Mouse (Mus musculus): ENCODE measurements around the gene Ifng.
"Not testable (repeated sequence)": the region's sequence is repeated elsewhere in the genome, so short reads cannot be mapped to it uniquely, and the experiment has no call there.

The Ifng gene

GRCm38 (mm10) chr10:118440742-118441240 lies at the start of gene Ifng:
Ifng (plus strand) TSS chr10:118441046.
- DNase-seq: no peak

DNA sequence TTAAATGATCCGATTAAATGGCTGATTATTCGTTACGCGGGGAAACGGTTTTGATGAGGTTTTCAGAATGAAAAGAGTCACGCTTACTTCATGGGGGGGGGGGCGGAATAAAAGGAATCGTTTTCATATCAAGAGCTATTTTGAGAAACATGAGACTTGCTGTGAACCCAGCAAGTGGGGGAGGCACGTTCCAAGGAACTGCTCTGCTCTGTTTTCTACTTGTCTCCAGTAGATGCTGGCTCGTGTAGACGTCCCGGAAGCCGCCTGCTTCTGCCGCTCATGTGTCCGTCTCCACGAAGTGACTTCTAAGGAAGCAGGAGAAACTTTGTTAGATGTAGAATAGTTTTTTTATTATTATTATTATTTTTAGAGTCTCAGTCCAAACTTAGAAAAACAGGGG lies 40.9 kb upstream of the Ifng start:
- DNase-seq: no peak

DNA sequence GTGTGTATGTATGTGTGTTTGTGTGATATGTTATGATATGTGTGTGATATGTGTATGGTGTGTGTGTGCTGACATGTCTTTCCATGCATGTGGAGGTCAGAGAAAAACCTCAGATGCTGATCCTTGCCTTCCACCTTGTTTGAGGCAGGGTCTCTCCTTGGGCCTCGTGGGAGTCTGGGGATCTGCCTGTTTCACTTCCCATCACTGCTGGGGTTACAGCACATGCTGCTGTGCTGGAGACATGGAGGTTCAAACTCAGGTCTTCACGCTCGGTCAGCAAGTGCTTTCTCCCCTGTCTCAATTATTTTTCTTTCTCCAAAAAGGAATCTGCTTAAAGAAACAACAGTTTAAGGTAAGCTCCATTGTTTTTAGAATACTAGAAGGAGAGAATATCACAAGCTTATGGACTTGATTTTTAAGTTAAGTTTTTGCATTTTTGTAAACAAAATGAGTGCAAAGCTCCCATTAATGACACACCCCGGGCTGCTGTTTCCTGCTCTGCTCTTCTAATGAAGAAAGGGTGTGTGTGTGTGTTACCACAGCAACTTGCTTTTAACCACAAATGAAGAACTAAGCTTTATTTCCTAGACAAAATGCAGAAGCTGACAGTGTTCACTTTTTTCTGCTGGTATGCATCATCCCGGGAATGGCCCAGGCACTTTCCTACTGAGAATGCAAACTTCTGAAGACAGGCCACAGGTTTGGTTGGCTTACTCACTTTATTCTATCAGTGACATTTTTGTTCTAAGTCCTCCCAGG lies 34.2 kb upstream of the Ifng start:
- no peak for DNase-seq

GRCm38 (mm10) chr10:118411377-118411776 lies 29.5 kb upstream of the Ifng start:
- no peak for DNase-seq

DNA sequence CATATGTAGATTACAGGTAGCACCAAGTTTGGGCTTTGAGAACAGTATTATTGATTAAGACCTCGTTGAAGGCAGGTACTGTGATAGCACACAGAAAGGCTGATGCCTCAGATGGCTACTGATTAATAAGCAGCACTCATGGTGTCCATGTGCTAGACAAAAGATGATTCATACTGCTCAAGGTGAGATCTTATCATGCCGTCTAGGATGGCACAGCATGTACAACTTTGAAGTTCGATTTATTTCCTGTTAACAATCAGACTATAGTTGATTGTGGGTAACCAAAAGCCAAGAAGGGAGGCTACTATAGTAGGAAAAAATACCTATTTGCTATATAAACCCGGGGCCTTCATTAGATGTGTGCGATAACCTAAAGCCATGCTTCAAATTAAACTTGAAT lies 28.1 kb upstream of the Ifng start:
- DNase-seq: no peak

DNA sequence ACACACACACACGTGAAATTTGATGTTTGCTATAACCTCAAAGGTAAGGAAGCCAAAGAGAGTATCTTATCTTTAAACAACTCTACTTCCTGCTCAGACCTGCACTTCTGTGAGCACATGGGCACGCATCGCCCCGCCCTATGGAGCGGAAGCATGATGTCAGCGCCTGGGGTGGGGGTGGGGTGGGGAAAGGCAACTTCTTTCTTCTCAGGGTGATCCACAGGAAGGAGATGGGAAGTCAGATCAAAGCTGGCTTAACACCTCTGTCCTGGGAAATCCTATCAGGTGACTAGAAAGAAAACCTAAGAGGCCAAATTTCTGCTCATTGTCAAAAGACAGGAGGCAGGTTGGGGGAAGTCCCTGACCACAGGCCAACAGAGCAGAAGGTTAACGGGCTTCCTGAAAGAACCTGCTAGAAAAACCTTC lies 21.8 kb upstream of the Ifng start:
- no peak for DNase-seq

DNA sequence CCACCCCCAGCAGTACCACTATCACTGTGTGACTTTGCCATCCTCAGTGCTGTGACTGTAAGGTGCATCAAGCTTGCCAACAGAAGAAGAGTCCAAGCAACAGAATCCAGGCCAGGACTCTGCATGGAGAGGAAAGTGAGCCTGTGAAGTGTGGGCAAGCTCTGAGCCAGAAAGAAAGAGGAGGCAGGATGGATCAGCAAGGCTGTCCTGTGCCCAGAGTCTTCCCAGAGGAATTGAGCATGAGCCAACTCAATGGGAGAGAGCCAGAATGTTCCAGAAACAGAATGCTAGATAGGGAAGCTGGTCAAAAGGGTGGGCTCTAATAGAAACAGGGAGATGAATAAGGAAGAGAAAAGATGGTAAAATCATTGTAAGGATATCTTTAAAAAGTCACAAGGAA lies 19.9 kb upstream of the Ifng start:
- no peak for DNase-seq

- DNase-seq: no peak
Observed at GRCm38 (mm10) chr10:118435501-118435900, 5.3 kb upstream of the Ifng start.

GRCm38 (mm10) chr10:118441898-118442297 lies 1.1 kb downstream of the Ifng start:
- no peak for DNase-seq

- no peak for DNase-seq
Observed at GRCm38 (mm10) chr10:118442999-118443398, 2.2 kb downstream of the Ifng start.

GRCm38 (mm10) chr10:118445021-118445420 lies 4.2 kb downstream of the Ifng start:
- no peak for DNase-seq

GRCm38 (mm10) chr10:118445502-118445901 lies 4.7 kb downstream of the Ifng start:
- DNase-seq: no peak

DNA sequence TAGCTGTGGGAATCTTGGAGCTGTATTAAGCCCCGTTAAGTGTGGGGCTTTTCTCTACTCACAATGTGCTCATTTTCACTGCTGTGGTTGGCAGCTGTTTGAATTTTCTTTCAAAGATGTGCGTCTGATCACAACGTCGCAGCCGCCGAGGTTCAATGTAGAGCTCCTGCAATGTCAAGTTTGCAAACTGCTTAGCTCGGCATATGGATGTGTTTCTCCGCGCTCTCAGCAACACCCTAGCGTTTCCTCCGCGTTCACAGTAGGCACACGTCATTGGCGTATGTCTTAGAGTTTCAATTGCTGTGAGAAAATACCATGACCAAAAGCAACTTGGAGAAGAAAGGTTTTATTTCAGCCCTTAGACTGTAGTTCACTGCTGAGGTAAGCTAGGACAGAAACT lies 5.1 kb downstream of the Ifng start:
- DNase-seq: no peak

- no peak for DNase-seq
Observed at GRCm38 (mm10) chr10:118451747-118452146, 10.9 kb downstream of the Ifng start.

DNA sequence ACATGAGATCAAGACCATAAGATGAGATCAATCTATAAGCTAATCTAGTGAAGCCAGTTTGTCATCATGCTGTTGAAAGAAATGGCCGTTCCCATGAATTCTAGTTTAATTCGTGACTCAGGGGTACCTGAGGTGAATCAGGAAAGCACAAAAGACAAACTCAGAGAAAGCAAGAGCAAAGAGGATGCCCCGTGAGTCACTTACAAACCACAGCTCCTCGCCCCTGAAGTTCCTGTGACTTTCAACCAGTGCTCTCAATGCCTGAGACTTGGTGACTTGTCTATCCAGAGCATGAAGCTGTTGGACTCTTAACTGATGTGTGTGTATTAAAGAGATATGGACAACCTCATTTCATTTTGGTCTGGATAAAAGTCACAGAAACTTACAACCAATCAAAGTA lies 17.9 kb downstream of the Ifng start:
- no peak for DNase-seq

GRCm38 (mm10) chr10:118461126-118461767 lies 20.4 kb downstream of the Ifng start:
- DNase-seq: no peak

GRCm38 (mm10) chr10:118466481-118466880 lies 25.6 kb downstream of the Ifng start:
- no peak for DNase-seq

GRCm38 (mm10) chr10:118469047-118469446 lies 28.2 kb downstream of the Ifng start:
- no peak for DNase-seq

DNA sequence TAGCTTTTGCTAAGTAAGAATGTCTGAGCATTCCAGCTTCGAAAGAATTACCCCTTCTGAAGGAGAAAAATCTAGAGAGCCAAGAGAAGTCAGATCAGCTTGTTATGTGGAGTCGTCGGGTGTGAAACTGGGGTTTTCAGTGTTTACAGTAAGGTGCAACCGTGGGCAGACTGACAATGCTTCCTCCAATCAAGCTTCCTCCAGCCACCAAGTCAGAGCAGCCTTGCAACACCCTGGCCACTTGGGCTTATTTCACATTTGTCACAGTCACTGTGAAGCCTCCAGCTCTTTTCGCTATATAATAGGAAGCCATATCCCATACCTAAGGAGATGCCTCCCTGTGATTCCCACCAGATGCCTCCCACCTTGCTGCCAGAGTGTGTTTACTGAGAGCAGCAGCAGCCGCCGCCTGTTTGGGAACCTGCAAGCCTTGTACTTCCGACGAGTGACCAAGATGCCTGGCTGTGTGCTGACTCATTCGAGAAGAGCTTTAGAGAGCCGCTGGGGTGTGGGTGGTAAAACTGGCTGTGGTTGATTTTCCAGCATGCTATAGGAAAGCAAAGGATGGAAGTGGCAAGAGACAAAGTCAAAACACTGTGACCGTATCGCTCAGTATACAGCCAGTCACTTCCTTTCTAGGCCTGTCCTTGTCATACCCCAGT lies 29.6 kb downstream of the Ifng start:
- no peak for DNase-seq

- DNase-seq: not testable (repeated sequence)
Observed at GRCm38 (mm10) chr10:118472846-118473245, 32.0 kb downstream of the Ifng start.

GRCm38 (mm10) chr10:118476696-118477095 lies 35.9 kb downstream of the Ifng start:
- no peak for DNase-seq

DNA sequence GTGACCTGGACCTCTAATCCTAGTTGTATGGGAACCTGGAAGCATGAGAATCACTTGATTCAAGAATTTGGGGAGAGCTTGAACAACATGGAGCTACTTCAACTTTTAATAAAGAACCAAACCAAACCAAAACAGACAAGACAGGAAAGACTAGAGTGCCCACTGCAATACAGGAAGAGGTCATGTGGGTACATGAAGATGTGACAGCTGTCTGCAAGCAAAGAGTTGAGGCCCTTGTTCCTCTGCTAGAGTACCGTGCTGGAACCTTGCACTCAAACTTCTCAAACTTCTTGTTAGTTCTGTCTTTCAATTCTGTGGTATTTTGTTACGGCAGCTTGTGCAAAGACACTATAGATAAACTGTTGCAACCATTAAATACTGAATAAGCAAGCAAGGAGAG lies 36.5 kb downstream of the Ifng start:
- no peak for DNase-seq

GRCm38 (mm10) chr10:118479244-118479643 lies 38.4 kb downstream of the Ifng start:
- no peak for DNase-seq

- no peak for DNase-seq
Observed at GRCm38 (mm10) chr10:118480118-118480517, 39.3 kb downstream of the Ifng start.

All from retina, postnatal 1 day (tissue).